In the genomic region with DNA sequence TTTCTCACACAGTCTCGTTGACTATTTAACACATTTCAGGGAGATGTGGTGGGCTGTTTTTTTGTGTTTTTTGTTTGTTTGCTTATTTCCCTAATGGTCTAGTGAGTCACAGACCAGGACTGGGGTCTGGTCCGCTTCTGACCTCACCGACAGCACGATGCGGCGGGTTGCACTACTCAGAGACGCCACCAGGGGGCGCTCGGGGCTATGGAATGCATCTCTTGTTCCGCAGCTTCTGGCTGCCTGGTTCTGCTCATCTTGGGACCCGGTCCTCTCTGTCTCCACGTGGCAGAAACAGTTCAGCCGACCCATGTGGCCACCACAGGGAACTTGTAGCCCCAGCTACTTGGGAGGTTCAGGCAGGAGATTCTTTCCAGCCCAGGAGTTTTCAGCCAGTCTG, we compare ENCODE assay signal across 8 mouse cellular contexts. TPM values are rescaled to one million over a fixed set of nuclear protein-coding genes. Genes with fewer than 3 reads are reported as not detected.
A peak's percentile ranks its signal among the peaks of the same experiment; 100 is the strongest.
DNase-seq lines count a peak whose midpoint lies in the region; ATAC-seq and TF ChIP-seq lines count a peak whose summit lies in the region.

No protein-coding gene starts in this region.

- H3K4me1 ChIP-seq in forebrain, embryonic 15.5 days: peaks cover 6% of the 10 kb centered on the region

- CTCF ChIA-PET in Patski (lab: Charles Lee): interaction anchor here (0.8 to 2.5 kb wide), 5 partner anchors 9 to 105 kb away, joined by 3 to 45 read pairs (median 5); no protein-coding TSS in a partner anchor

- POLR2A ChIA-PET in Patski (lab: Charles Lee): no interaction called here

- H3K27me3 ChIP-seq in Patski: peaks cover 3% of the 10 kb centered on the region
- 0 out of 2 replicates have a peak, but pooled peaks cover 3% of the 10 kb centered on the region for H3K27me3 ChIP-seq in forebrain, embryonic 15.5 days

- in situ Hi-C loops in Patski (cut with MboI; ENCODE audit: low pct_unique_long_range_greater_than_20kb): no loop called here

- no peak overlapping the region for H3K9ac ChIP-seq in forebrain, embryonic 15.5 days (replicated peaks)

- no peak overlapping the region for H3K4me3 ChIP-seq in forebrain, embryonic 15.5 days

- peak; percentile 98 for TF ChIP-seq CTCF in Patski (IDR thresholded peaks at IDR 0.05)

- ATAC-seq in Patski: peak; percentile 6
- ATAC-seq in forebrain, embryonic 15.5 days (replicated peaks): 0 out of 2 replicates have a peak, but pooled peaks have one; percentile 39
- peak; percentile 68 to 74; a peak in 3 of 4 replicates for ATAC-seq in hematopoietic stem cell, adult 5-6 weeks (replicated peaks in 1 of 2; ENCODE audit: insufficient read depth in 1 of 2, low FRiP score in 2 of 2, low TSS enrichment in 1 of 2, low read depth in 1 of 2, poor library complexity in 2 of 2, severe bottlenecking in 2 of 2)
- ATAC-seq in activated CD4-positive, CD25-positive, alpha-beta regulatory T cell, adult 4 months: no peak

- no peak for DNase-seq in Patski (ENCODE audit: low read depth, low spot score)
- DNase-seq in cerebellum, adult 11 months: peak; percentile 76
- peak; percentile 58 for DNase-seq in layer of hippocampus, adult 9-11 months
- DNase-seq in lung, postnatal 36 days: peak; percentile 88
- peak; percentile 75 for DNase-seq in skeletal muscle tissue, adult 2 months (ENCODE audit: low read depth, low spot score)

- H3K4me2 ChIP-seq in forebrain, embryonic 15.5 days (replicated peaks): no peak overlapping the region

- H3K36me3 ChIP-seq in forebrain, embryonic 15.5 days: no peaks in the 10 kb centered on the region

- H3K27ac ChIP-seq in forebrain, embryonic 15.5 days (replicated peaks): no peak overlapping the region

- H3K9me3 ChIP-seq in forebrain, embryonic 15.5 days: no peaks in the 10 kb centered on the region

- WGBS in forebrain, embryonic 15.5 days: under 1% methylated on average over 13 of the region's 13 CpGs

RNA-seq across cellular contexts. Expression of gene Sec14l1, which starts 42.8 kb away (rescaled TPM):
- 107 TPM for polyA plus RNA-seq in Patski (2021)
- polyA plus RNA-seq in forebrain, embryonic 15.5 days (2015; fragmentation: Nextera tagmentation; extraction: Ambion mirVana): 69.4 and 76.8 TPM in 2 replicates
- 15.1 and 16.7 TPM in 2 replicates for total RNA-seq in hematopoietic stem cell, adult 5-6 weeks (2017)
- 10 to 100 TPM; 13.9 to 22.7 TPM for polyA plus RNA-seq in activated CD4-positive, CD25-positive, alpha-beta regulatory T cell, adult 4 months (2017; shearing (Covaris generic))
